Mouse (Mus musculus) lung, postnatal 0 days (tissue): ENCODE data around the gene Klf4.

Experiments used
- CTCF ChIP-seq: IDR thresholded peaks from 2 replicates; pipeline ENCODE4 v1.5.1; 2016; ENCODE audit warnings: antibody characterized with exemption, mild to moderate bottlenecking
- EP300 ChIP-seq: IDR thresholded peaks from 2 replicates; pipeline ENCODE4 v1.6.1; 2016; ENCODE audit warnings: antibody characterized with exemption, mild to moderate bottlenecking, control low read depth

- TF ChIP-seq CTCF (no peak), EP300 (no peak)
Measured at GRCm38 (mm10) chr4:55513615-55514279, 18.5 kb downstream of the Klf4 start.
